In the genomic region with DNA sequence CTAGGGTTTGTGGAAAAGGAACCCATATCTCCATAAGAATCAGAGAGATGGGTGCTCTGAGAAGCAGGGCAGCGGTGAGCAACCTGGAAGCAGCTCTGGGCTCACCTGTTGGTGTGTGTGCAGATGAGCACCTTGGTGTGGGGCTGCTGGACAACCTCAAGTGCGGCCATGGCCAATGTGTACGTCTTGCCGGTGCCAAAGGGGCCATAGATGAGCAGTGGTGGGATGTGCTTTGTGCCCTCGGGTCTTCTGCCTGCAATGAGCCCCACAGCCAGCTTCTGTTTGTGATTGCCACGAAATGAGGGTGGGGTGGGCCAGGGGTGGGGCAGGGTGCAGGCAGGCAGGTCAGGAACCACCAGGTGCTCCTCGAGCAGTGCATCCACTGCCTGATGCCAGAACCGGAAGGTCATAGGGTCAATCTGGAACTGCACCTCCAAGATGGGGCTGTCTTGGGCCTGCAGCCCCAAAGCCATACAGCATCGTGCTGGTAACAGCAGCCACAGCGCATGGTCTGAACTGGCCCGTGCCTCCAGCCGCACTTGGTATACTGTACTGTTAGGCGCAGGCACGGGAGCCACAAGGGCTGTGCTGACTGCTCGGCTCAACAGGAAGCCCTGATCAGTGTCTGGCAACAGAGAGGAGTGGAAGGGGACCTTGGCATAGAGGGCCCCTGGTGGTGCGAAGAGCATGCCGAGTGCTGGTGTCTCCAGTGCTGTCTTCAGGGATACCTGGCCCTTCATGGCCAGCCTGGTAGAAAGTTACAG, we compare ENCODE assay signal across 24 mouse cellular contexts. TPM values are rescaled to one million over a fixed set of nuclear protein-coding genes. Genes with fewer than 3 reads are reported as not detected.
DNase-seq lines count a peak whose midpoint lies in the region; TF ChIP-seq lines count a peak whose summit lies in the region.
"Had no signal": no experiment of that assay in that cellular context is flagged by ENCODE, and none has a peak within 500 bp of the region (broad histone marks: within the 10 kb centered on the region; RNA-seq: fewer than 3 reads in every experiment).

No protein-coding gene starts in this region.

- TF ChIP-seq CTCF in lung, adult 2 months (IDR thresholded peaks at IDR 0.05; ENCODE audit: insufficient read depth, low read length), result no peak

- no peak overlapping the region for H3K4me3 ChIP-seq in lung, adult 2 months (replicated peaks; ENCODE audit: extremely low read depth, low read depth, low read length)
- H3K4me3 ChIP-seq: embryonic facial prominence, embryonic 13.5 days; embryonic facial prominence, embryonic 15.5 days; erythroblast, embryonic 14.5 days; forebrain, embryonic 10.5 days; forebrain, embryonic 12.5 days had no signal

- 87% methylated on average over 17 of the region's 17 CpGs for WGBS in lung, adult 2 months

- DNase-seq in lung, adult 2 months, result no peak
- DNase-seq in lung, adult 18-20 months, result no peak
- DNase-seq in urinary bladder, adult 2 months (ENCODE audit: low spot score), result peak; percentile 16
- DNase-seq in urinary bladder, postnatal 36 days (ENCODE audit: low spot score in 2 of 2), result no peak
- no peak for DNase-seq in adipocyte (ENCODE audit: low spot score)
- DNase-seq: adrenal gland, adult 2 months; adrenal gland, postnatal 10 days; adrenal gland, postnatal 25 days; cerebellum, adult 11 months; cerebellum, adult 18-20 months; cerebellum, adult 8-10 months; cerebellum, adult 9-11 months; cerebellum, postnatal 36 days; embryo, embryonic 11 days had no signal

- TF ChIP-seq POLR2A in lung, adult 2 months (IDR thresholded peaks at IDR 0.05; ENCODE audit: borderline replicate concordance, extremely low read depth, low read depth, low read length), result peak; percentile 7; the same call in 1 of the 2 replicates

- peaks cover 17% of the 10 kb centered on the region for H3K4me1 ChIP-seq in lung, adult 2 months (ENCODE audit: control insufficient read depth, insufficient read depth, low read length)

RNA-seq across cellular contexts. Expression of a gene that starts 4.4 kb away (rescaled TPM):
- polyA plus RNA-seq in lung, adult 2 months (2012; rRNA removed), result 49.7 and 54.3 TPM in 2 replicates
- 10.9 and 11.4 TPM in 2 replicates for polyA plus RNA-seq in urinary bladder, adult 2 months (2012; rRNA removed)

RNA-seq across cellular contexts. Expression of a gene that starts 17.6 kb away (rescaled TPM):
- polyA plus RNA-seq in lung, adult 2 months (2012; rRNA removed), result 2.3 and 2.4 TPM in 2 replicates
- polyA plus RNA-seq in urinary bladder, adult 2 months (2012; rRNA removed), result 0.23 and 0.27 TPM in 2 replicates
- polyA plus RNA-seq: C2C12; embryonic facial prominence, embryonic 11.5 days; embryonic facial prominence, embryonic 13.5 days; forebrain, embryonic 16.5 days had no signal

RNA-seq across cellular contexts. Expression of a gene that starts 24.4 kb away (rescaled TPM):
- 7.6 and 7.8 TPM in 2 replicates for polyA plus RNA-seq in lung, adult 2 months (2012; rRNA removed)
- polyA plus RNA-seq in urinary bladder, adult 2 months (2012; rRNA removed), result 0.49 and 0.51 TPM in 2 replicates
- polyA plus RNA-seq: C2C12; embryonic facial prominence, embryonic 11.5 days; embryonic facial prominence, embryonic 13.5 days; forebrain, embryonic 12.5 days had no signal

RNA-seq across cellular contexts. Expression of a gene that starts 34.8 kb away (rescaled TPM):
- 0.29 and 1.6 TPM in 2 replicates for polyA plus RNA-seq in lung, adult 2 months (2012; rRNA removed)
- polyA plus RNA-seq in urinary bladder, adult 2 months (2012; rRNA removed), result 0.04 and 0.07 TPM in 2 replicates
- polyA plus RNA-seq: activated CD4-positive, CD25-positive, alpha-beta regulatory T cell, adult 4 months; C2C12; embryonic facial prominence, embryonic 11.5 days; embryonic facial prominence, embryonic 13.5 days; erythroblast, embryonic 14.5 days; forebrain, embryonic 10.5 days; forebrain, embryonic 12.5 days; forebrain, embryonic 14.5 days; forebrain, embryonic 16.5 days had no signal

RNA-seq across cellular contexts. Expression of a gene that starts 50.4 kb away (rescaled TPM):
- 145 and 157 TPM in 2 replicates for polyA plus RNA-seq in lung, adult 2 months (2012; rRNA removed)
- polyA plus RNA-seq in urinary bladder, adult 2 months (2012; rRNA removed), result 116 and 147 TPM in 2 replicates
